Mouse (Mus musculus) gastrocnemius, postnatal 14 days (tissue): ENCODE measurements around the gene Tnr. TPM values are rescaled to one million over a fixed set of nuclear protein-coding genes. Genes with fewer than 3 reads are reported as not detected.

Source experiments
- DNase-seq: peaks from one replicate; pipeline ENCODE4 v3.0.0; 2021; ENCODE audit warnings: mixed read lengths
- intact Hi-C: fragments of 180-260 bp; cut with DNase I; formaldehyde crosslinking; loops from one replicate; pipeline ENCODE4 v1.15.1; 2025; ENCODE audit warnings: low total_unique reads
- long read RNA-seq, 2 experiments: library from polyadenylated mRNA; stranded (forward); transcript quantifications; one replicate each; pipeline ENCODE4 v2.0.0; 2021
- total RNA-seq, 2 experiments: library from RNA; stranded (reverse); gene quantifications; 2 replicates each; pipeline ENCODE4 v1.2.3; 2021

Gene Tnr
- total RNA-seq = under 1 TPM in 1 of 2 experiments, not detected in 1; 0.04 TPM
- long read RNA-seq, experiment 1 = 0 reads
- long read RNA-seq, experiment 2 = 0 reads

GRCm38 (mm10) chr1:159523578-159523977 lies at the start of gene Tnr:
Tnr (plus strand) TSS chr1:159523769.
- intact Hi-C loops = loop anchor here (10.0 kb wide), 1 partner anchor 261 kb away; no protein-coding TSS in a partner anchor
- DNase-seq = no peak

GRCm38 (mm10) chr1:159489853-159490435 lies 33.6 kb upstream of the Tnr start:
- intact Hi-C loops = no loop called here
- DNase-seq = no peak

GRCm38 (mm10) chr1:159492536-159492935 lies 31.0 kb upstream of the Tnr start:
- intact Hi-C loops = no loop called here

GRCm38 (mm10) chr1:159493720-159494499 lies 29.7 kb upstream of the Tnr start:
- intact Hi-C loops = no loop called here
- DNase-seq = no peak

More at GRCm38 (mm10) chr1:159492536-159492935, 31.0 kb upstream of the Tnr start:
- DNase-seq = no peak

- intact Hi-C loops = no loop called here
- DNase-seq = no peak
Observed at GRCm38 (mm10) chr1:159498236-159498635, 25.3 kb upstream of the Tnr start.

- DNase-seq = no peak
- intact Hi-C loops = no loop called here
Observed at GRCm38 (mm10) chr1:159499806-159500460, 23.6 kb upstream of the Tnr start.

- no peak for DNase-seq
- intact Hi-C loops = no loop called here
Observed at GRCm38 (mm10) chr1:159501911-159502310, 21.7 kb upstream of the Tnr start.

GRCm38 (mm10) chr1:159510667-159511066 lies 12.9 kb upstream of the Tnr start:
- intact Hi-C loops = no loop called here
- no peak for DNase-seq

- intact Hi-C loops = no loop called here
- no peak for DNase-seq
Observed at GRCm38 (mm10) chr1:159517647-159518046, 5.9 kb upstream of the Tnr start.

GRCm38 (mm10) chr1:159519206-159519605 lies 4.4 kb upstream of the Tnr start:
- no peak for DNase-seq
- intact Hi-C loops = no loop called here

GRCm38 (mm10) chr1:159523069-159523468 lies 500 bp upstream of the Tnr start:
- intact Hi-C loops = loop anchor here (10.0 kb wide), 1 partner anchor 262 kb away; no protein-coding TSS in a partner anchor
- no peak for DNase-seq

GRCm38 (mm10) chr1:159524051-159524549 lies 531 bp downstream of the Tnr start:
- peak; percentile 55 for DNase-seq
- intact Hi-C loops = loop anchor here (10.0 kb wide), 1 partner anchor 261 kb away; no protein-coding TSS in a partner anchor

- intact Hi-C loops = no loop called here
- DNase-seq = no peak
Observed at GRCm38 (mm10) chr1:159532841-159533569, 9.4 kb downstream of the Tnr start.

- intact Hi-C loops = no loop called here
- DNase-seq = no peak
Observed at GRCm38 (mm10) chr1:159535582-159535981, 12.0 kb downstream of the Tnr start.

GRCm38 (mm10) chr1:159537541-159537940 lies 14.0 kb downstream of the Tnr start:
- intact Hi-C loops = no loop called here

GRCm38 (mm10) chr1:159538076-159538475 lies 14.5 kb downstream of the Tnr start:
- DNase-seq = no peak
- intact Hi-C loops = no loop called here

More at GRCm38 (mm10) chr1:159537541-159537940, 14.0 kb downstream of the Tnr start:
- no peak for DNase-seq

GRCm38 (mm10) chr1:159545470-159546145 lies 22.0 kb downstream of the Tnr start:
- intact Hi-C loops = no loop called here
- DNase-seq = no peak

- intact Hi-C loops = no loop called here
- no peak for DNase-seq
Observed at GRCm38 (mm10) chr1:159551036-159551435, 27.5 kb downstream of the Tnr start.
